Mouse (Mus musculus) cerebellum, adult 2 months (tissue): ENCODE results near the gene Hoxa6.

Source experiments
- CTCF ChIP-seq: fragments of 200-500 bp; IDR thresholded peaks from 2 replicates; pipeline ENCODE4 v1.5.1; 2011; ENCODE audit warnings: low read depth, mild to moderate bottlenecking, control low read depth, low read length, moderate library complexity, borderline replicate concordance; ENCODE audit not compliant: insufficient read depth
- POLR2A ChIP-seq: fragments of 200-500 bp; IDR thresholded peaks from 2 replicates; pipeline ENCODE4 v1.6.1; 2011; ENCODE audit warnings: low read length, control low read depth, borderline replicate concordance; ENCODE audit not compliant: insufficient read depth

DNA sequence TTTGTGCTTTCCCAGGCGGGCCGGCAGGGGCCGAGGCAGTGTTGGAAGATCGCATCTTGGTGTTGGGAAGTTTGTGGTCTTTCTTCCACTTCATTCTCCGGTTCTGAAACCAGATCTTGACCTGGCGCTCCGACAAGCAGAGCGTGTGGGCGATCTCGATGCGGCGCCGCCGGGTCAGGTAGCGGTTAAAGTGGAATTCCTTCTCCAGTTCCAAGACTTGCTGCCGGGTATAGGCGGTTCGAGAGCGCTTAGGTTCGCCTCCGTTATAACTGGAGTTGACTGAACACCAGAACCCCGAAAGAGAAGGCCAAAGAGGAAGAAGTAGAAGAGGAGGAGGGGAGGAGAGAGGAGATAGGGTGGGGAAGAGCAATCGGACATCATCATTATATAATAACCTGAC lies 18.1 kb downstream of the Hoxa6 start:
- TF ChIP-seq CTCF (no peak), POLR2A (no peak)
